Mouse (Mus musculus): ENCODE results near the gene Pik3cd. TPM values are rescaled to one million over a fixed set of nuclear protein-coding genes. Genes with fewer than 3 reads are reported as not detected.
A peak's percentile ranks its signal among the peaks of the same experiment; 100 is the strongest.
"Not testable (repeated sequence)": the region's sequence is repeated elsewhere in the genome, so short reads cannot be mapped to it uniquely, and the experiment has no call there.

Pik3cd gene
- polyA plus RNA-seq, 1 experiment from 2014 or later = 5.1 TPM

DNA sequence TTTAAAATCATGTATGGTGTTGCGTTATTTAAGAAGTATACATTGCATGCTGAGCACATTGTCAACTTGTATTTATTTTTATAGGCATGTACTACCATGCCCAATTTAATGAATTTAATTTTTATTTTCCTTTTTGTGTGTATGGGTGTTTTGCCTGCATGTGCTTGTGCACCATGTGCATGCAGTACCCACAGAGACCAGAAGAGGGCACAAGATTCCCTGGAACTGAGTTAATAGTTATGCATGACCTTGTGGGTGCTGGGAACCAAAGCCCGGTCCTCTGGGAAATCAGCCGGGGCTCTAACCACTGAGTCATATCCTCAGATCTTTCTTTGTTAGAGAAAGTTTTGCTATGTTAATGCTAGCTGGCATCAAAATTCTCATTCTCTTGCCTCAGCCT, 87.5 kb downstream of the Pik3cd start:
- H3K27me3 ChIP-seq (ENCODE audit: control insufficient read depth, insufficient read depth, low read length) = no peaks in the 10 kb centered on the region
- H3K27ac ChIP-seq (ENCODE audit: low read length) = no peak overlapping the region
- no peak for ATAC-seq (ENCODE audit: insufficient read depth, low FRiP score)
- peaks cover 6% of the 10 kb centered on the region for H3K36me3 ChIP-seq (ENCODE audit: control insufficient read depth, insufficient read depth, low read length)
- no peak overlapping the region for H3K9ac ChIP-seq (ENCODE audit: low read length)
- H3K9me3 ChIP-seq (replicated peaks; ENCODE audit: control insufficient read depth, low read length) = no peaks in the 10 kb centered on the region; the same call in 1 of the 2 replicates
- no peak overlapping the region for H3K4me2 ChIP-seq (ENCODE audit: low read depth, low read length)
- H3K4me1 ChIP-seq (ENCODE audit: control insufficient read depth, insufficient read depth, low read length) = no peaks in the 10 kb centered on the region
- H3K4me3 ChIP-seq (replicated peaks; ENCODE audit: low read length) = no peak overlapping the region
- 92% methylated on average over 3 of the region's 3 CpGs for whole genome bisulfite sequencing

DNA sequence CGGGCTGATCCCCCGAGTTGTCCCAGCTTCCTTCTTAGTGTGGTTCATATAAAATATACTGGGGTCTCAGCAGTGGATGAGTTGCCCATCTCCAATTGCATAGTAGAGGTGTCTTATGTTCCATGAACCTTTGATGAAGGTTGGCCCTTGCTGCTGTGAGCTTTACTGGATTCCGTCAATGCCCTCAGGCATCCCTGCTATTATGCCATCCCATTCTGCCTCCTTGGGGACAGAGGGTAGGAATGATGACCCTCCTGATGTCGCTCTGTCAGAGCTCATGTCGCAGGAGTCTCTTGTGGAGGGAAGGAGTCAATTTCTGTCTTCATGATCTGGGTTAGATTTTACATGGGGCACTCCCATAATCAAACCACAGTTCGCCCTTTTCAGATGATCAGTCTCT, 88.9 kb downstream of the Pik3cd start:
- not testable (repeated sequence) for H3K36me3 ChIP-seq (ENCODE audit: control insufficient read depth, insufficient read depth, low read length); H3K4me1 ChIP-seq (ENCODE audit: control insufficient read depth, insufficient read depth, low read length); ATAC-seq (ENCODE audit: insufficient read depth, low FRiP score); H3K27me3 ChIP-seq (ENCODE audit: control insufficient read depth, insufficient read depth, low read length); H3K9me3 ChIP-seq (replicated peaks; ENCODE audit: control insufficient read depth, low read length); H3K4me2 ChIP-seq (ENCODE audit: low read depth, low read length); H3K4me3 ChIP-seq (replicated peaks; ENCODE audit: low read length); H3K9ac ChIP-seq (ENCODE audit: low read length); H3K27ac ChIP-seq (ENCODE audit: low read length)
- WGBS = 72% methylated on average over 6 of the region's 6 CpGs

DNA sequence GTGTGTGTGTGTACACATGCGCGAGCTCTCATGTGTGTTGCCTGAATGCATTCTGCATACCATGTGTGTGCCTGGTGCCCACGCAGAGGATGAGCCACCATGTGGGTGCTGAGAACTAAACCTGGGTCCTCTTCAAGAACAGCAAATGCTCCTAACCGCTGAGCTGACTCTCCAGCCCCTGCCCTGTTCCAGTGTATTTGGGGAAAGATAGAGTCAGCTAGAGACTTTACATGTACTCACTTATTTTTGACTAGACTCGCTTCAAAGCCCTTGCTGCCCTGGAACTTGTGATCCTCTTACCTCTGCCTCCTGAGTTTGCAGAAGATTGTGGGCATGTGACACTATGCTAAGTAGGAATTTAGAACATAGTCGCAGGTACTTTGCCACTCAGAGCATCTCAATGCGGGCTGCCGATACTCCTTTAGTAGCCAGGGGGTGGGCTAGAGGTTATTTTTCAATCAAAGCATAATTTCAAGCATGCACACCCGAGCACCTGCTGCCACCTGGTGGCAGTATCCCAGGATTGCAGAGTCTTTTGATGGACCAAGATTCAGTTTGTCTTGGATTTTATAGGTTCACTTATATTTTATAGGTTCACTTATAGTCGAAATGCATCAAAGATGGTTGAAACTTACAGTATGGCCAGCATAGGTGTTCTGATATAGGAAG, 90.9 kb downstream of the Pik3cd start:
- 49% methylated on average over 10 of the region's 10 CpGs for WGBS
- no peak for ATAC-seq (ENCODE audit: insufficient read depth, low FRiP score)

DNA sequence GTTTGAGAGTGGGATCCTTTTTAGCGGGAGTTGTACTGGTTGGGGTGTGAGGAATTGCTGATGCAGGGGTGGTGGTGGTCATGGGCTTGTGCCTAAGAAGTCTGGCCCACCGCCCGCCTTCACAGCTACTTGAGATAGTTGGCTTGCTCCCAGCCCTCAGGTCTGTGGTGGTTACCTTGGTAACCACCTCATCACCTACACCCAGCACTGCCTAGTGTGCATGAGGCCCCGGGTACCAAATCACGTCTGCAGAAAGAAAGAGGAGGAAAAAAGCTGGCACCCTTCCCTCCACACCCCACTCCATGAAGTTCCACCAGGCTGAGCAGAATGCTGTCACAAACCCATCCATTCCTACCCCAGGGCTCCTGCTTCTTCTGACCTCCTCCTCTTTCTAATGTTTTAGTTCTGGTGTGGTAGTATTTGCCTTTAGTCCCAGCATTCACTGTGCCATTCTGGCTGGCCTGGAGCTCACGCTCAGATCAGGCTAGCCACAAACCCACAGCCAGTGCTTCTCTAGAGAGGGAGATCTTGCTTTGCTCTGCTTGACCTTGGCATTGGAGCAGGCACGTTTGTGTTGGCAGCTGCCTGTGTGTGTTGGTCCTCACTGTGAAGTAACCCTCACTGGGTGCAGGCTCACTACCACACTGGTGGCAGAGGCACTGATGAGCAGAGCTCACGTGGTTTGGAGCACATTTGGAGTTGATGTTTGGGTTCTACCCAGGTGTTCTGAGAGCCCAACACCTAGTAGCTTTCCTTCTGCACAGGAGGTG, 92.9 kb downstream of the Pik3cd start:
- no peak overlapping the region for H3K4me2 ChIP-seq (ENCODE audit: low read depth, low read length)
- no peaks in the 10 kb centered on the region for H3K9me3 ChIP-seq (replicated peaks; ENCODE audit: control insufficient read depth, low read length)
- H3K36me3 ChIP-seq (ENCODE audit: control insufficient read depth, insufficient read depth, low read length) = no peaks in the 10 kb centered on the region
- H3K27ac ChIP-seq (ENCODE audit: low read length) = no peak overlapping the region
- H3K9ac ChIP-seq (ENCODE audit: low read length) = no peak overlapping the region
- WGBS = 74% methylated on average over 8 of the region's 8 CpGs
- peaks cover 11% of the 10 kb centered on the region for H3K4me1 ChIP-seq (ENCODE audit: control insufficient read depth, insufficient read depth, low read length)
- H3K27me3 ChIP-seq (ENCODE audit: control insufficient read depth, insufficient read depth, low read length) = no peaks in the 10 kb centered on the region
- no peak for ATAC-seq (ENCODE audit: insufficient read depth, low FRiP score)
- no peak overlapping the region for H3K4me3 ChIP-seq (replicated peaks; ENCODE audit: low read length)

More for the DNA sequence above, 90.9 kb downstream of the Pik3cd start:
- no peak overlapping the region for H3K4me2 ChIP-seq (ENCODE audit: low read depth, low read length)
- no peaks in the 10 kb centered on the region for H3K27me3 ChIP-seq (ENCODE audit: control insufficient read depth, insufficient read depth, low read length)
- H3K36me3 ChIP-seq (ENCODE audit: control insufficient read depth, insufficient read depth, low read length) = peaks cover 6% of the 10 kb centered on the region
- peaks cover 11% of the 10 kb centered on the region for H3K4me1 ChIP-seq (ENCODE audit: control insufficient read depth, insufficient read depth, low read length)
- no peaks in the 10 kb centered on the region; the same call in 1 of the 2 replicates for H3K9me3 ChIP-seq (replicated peaks; ENCODE audit: control insufficient read depth, low read length)
- H3K27ac ChIP-seq (ENCODE audit: low read length) = no peak overlapping the region
- H3K4me3 ChIP-seq (replicated peaks; ENCODE audit: low read length) = no peak overlapping the region
- no peak overlapping the region for H3K9ac ChIP-seq (ENCODE audit: low read length)

DNA sequence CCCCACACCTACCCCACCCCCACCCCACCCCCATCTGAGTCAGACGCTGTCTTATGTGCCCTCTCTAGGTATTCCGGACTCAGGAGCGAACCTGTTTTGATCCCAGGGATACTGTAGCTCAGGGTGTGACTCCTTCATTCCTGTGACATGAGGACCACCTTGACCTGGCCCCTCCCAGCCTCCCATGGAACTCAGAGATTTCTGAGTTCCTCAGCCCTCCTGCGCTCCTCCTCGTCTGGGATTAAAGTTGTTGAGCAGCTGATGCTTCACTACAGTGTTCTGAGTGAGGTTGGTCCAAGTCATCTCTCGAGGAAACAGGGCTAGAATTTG, 94.1 kb downstream of the Pik3cd start:
- 72% methylated on average over 6 of the region's 6 CpGs for WGBS
- H3K9me3 ChIP-seq (replicated peaks; ENCODE audit: control insufficient read depth, low read length) = no peaks in the 10 kb centered on the region
- H3K4me1 ChIP-seq (ENCODE audit: control insufficient read depth, insufficient read depth, low read length) = peaks cover 11% of the 10 kb centered on the region
- H3K36me3 ChIP-seq (ENCODE audit: control insufficient read depth, insufficient read depth, low read length) = no peaks in the 10 kb centered on the region
- no peak overlapping the region for H3K4me2 ChIP-seq (ENCODE audit: low read depth, low read length)
- H3K4me3 ChIP-seq (replicated peaks; ENCODE audit: low read length) = no peak overlapping the region
- no peaks in the 10 kb centered on the region for H3K27me3 ChIP-seq (ENCODE audit: control insufficient read depth, insufficient read depth, low read length)
- no peak overlapping the region for H3K9ac ChIP-seq (ENCODE audit: low read length)
- H3K27ac ChIP-seq (ENCODE audit: low read length) = no peak overlapping the region
- ATAC-seq (ENCODE audit: insufficient read depth, low FRiP score) = peak; percentile 39; the same call in 1 of the 2 replicates

DNA sequence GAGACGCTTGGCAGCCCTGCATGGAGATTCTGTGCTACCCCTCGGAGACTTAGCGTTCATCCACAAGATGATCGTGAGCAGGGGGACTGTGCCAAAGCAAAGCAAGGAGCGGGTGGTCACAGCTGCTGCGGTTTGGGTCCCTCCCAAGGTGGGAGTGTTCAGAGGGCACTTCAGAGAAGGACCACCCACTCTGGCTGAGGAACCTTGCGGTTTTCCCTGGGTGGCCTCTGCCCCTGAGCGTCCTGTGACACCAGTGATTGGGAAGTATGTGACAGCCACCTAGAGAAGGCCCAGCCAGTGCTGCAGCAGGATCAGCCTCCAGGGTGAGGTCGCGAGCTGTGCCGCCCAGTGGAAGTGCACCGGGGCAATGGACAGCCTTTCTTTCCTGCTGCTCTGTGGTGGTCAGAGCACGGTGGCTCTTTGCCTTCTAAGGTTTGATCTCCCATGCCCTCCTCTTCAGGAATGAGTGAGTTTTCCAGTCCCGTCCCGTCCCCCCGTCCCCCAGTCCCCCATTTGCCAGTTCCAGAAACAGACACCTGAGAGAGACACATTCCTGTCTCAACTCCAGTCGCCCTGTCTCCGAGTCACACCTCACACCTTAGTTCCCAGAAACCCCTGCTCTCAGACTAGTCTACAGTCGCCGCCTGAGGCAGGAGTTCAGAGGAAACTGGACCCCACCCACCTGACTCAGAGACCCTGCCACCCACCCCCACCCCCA, 94.6 kb downstream of the Pik3cd start:
- 43% methylated on average over 20 of the region's 20 CpGs for WGBS
- ATAC-seq (ENCODE audit: insufficient read depth, low FRiP score) = peak; percentile 37; the same call in 1 of the 2 replicates
- Histone ChIP-seq H3K4me3 (replicated peaks; ENCODE audit: low read length) (no peak overlapping the region), H3K4me1 (ENCODE audit: control insufficient read depth, insufficient read depth, low read length) (peaks cover 11% of the 10 kb centered on the region), H3K36me3 (ENCODE audit: control insufficient read depth, insufficient read depth, low read length) (no peaks in the 10 kb centered on the region), H3K9ac (ENCODE audit: low read length) (peak overlapping the region; percentile 50), H3K9me3 (replicated peaks; ENCODE audit: control insufficient read depth, low read length) (no peaks in the 10 kb centered on the region), H3K27me3 (ENCODE audit: control insufficient read depth, insufficient read depth, low read length) (no peaks in the 10 kb centered on the region), H3K4me2 (ENCODE audit: low read depth, low read length) (no peak overlapping the region), H3K27ac (ENCODE audit: low read length) (peak overlapping the region; percentile 60)

DNA sequence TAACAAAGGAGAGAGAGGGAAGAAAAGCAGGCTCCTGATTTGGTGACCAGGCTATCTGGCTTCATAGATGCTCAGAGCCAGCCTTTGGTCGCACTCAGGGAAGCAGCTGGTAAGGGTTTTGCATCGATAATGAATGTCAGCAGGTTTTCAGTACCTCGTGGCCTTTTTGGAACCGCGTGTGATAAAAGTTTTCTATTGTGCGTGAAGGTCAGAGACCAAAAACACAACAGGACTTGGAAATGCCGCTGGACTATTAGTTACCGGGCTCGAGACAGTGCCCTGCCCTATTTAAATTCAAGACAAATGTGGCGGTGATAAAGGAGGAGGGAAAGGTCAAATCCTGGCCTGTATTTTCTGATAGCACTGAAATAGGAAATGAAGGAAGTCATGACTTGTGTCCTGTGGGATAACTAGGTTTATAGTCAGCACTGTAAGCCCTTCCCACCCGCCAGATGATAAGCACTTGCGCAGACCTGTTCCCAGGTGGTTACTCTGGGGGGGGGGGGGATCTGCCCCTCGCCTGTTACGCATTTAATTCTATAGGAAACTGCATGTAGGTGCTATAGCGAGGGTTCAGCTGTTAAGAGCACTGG, 95.5 kb downstream of the Pik3cd start:
- Histone ChIP-seq H3K4me1 (ENCODE audit: control insufficient read depth, insufficient read depth, low read length) (peaks cover 16% of the 10 kb centered on the region), H3K9ac (ENCODE audit: low read length) (no peak overlapping the region), H3K36me3 (ENCODE audit: control insufficient read depth, insufficient read depth, low read length) (no peaks in the 10 kb centered on the region), H3K27me3 (ENCODE audit: control insufficient read depth, insufficient read depth, low read length) (no peaks in the 10 kb centered on the region), H3K4me2 (ENCODE audit: low read depth, low read length) (no peak overlapping the region), H3K9me3 (replicated peaks; ENCODE audit: control insufficient read depth, low read length) (no peaks in the 10 kb centered on the region), H3K27ac (ENCODE audit: low read length) (no peak overlapping the region; the same call in 1 of the 2 replicates), H3K4me3 (replicated peaks; ENCODE audit: low read length) (no peak overlapping the region)
- ATAC-seq (ENCODE audit: insufficient read depth, low FRiP score) = no peak
- WGBS = 61% methylated on average over 15 of the region's 15 CpGs

DNA sequence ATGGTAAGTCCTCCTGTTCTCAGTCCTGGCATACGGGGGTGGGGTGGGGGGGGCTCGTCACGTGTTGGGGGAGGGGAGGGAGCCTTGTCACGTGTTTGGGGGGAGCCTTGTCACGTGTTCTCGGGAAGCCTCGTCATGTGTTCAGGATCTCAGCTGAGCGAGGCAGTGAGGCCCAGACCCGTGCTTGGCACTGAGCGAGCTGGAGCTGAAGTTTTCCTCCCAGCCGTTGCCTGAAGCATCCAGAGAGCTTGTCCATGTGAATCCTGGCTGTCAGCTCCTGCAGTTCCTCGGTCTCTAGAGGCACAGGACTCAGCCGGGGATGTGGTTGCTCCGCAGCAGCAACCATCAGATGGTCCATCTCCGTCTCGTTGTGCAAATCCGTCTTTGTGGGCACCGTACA, 96.3 kb downstream of the Pik3cd start:
- no peaks in the 10 kb centered on the region for H3K27me3 ChIP-seq (ENCODE audit: control insufficient read depth, insufficient read depth, low read length)
- 76% methylated on average over 18 of the region's 18 CpGs for WGBS
- H3K9me3 ChIP-seq (replicated peaks; ENCODE audit: control insufficient read depth, low read length) = no peaks in the 10 kb centered on the region
- no peaks in the 10 kb centered on the region for H3K36me3 ChIP-seq (ENCODE audit: control insufficient read depth, insufficient read depth, low read length)
- no peak for ATAC-seq (ENCODE audit: insufficient read depth, low FRiP score)
- peaks cover 21% of the 10 kb centered on the region for H3K4me1 ChIP-seq (ENCODE audit: control insufficient read depth, insufficient read depth, low read length)
- no peak overlapping the region for H3K4me2 ChIP-seq (ENCODE audit: low read depth, low read length)
- no peak overlapping the region for H3K4me3 ChIP-seq (replicated peaks; ENCODE audit: low read length)
- no peak overlapping the region for H3K27ac ChIP-seq (ENCODE audit: low read length)
- no peak overlapping the region for H3K9ac ChIP-seq (ENCODE audit: low read length)

DNA sequence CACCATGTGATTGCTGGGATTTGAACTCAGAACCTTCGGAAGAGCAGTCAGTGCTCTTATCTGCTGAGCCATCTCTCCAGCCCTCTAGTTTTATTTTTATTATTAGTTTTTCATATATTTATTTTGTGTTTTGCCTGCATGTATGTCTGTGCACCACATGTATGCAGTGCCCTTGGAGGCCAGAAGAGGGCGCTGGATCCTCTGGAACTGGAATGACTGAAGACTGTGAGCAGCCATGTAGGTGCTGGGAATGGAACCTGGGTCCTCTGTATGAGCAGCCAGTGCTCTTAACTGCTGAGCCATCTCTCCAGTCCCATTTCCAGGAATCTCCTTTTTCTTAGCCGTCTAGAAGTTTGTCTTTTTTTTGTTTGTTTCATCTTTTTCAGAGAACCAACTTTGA, 97.9 kb downstream of the Pik3cd start:
- no peak for ATAC-seq (ENCODE audit: insufficient read depth, low FRiP score)
- Histone ChIP-seq H3K36me3 (ENCODE audit: control insufficient read depth, insufficient read depth, low read length) (no peaks in the 10 kb centered on the region), H3K4me3 (replicated peaks; ENCODE audit: low read length) (no peak overlapping the region), H3K27ac (ENCODE audit: low read length) (no peak overlapping the region), H3K27me3 (ENCODE audit: control insufficient read depth, insufficient read depth, low read length) (no peaks in the 10 kb centered on the region), H3K9me3 (replicated peaks; ENCODE audit: control insufficient read depth, low read length) (no peaks in the 10 kb centered on the region), H3K4me2 (ENCODE audit: low read depth, low read length) (no peak overlapping the region), H3K4me1 (ENCODE audit: control insufficient read depth, insufficient read depth, low read length) (peaks cover 24% of the 10 kb centered on the region), H3K9ac (ENCODE audit: low read length) (no peak overlapping the region)
- 79% methylated on average over 3 of the region's 3 CpGs for whole genome bisulfite sequencing

Measured in stomach, embryonic 16.5 days (tissue).